Mouse (Mus musculus): ENCODE data around the gene Tcea2. TPM values are rescaled to one million over a fixed set of nuclear protein-coding genes. Genes with fewer than 3 reads are reported as not detected.

Gene Tcea2
- polyA plus RNA-seq, 1 experiment from 2014 or later, result 22.9 TPM

- ChIA-PET CTCF (interaction anchor here (4.6 to 13.3 kb wide), 2 partner anchors 16 to 22 kb away, joined by 18 to 135 read pairs; partner anchors contain the start of gene Tcea2), POLR2A (no interaction called here)
- ATAC-seq (no peak), DNase-seq (ENCODE audit: low read depth, low spot score) (no peak)
- in situ Hi-C loops (cut with MboI; ENCODE audit: low pct_unique_long_range_greater_than_20kb), result no loop called here
- no peak for TF ChIP-seq CTCF (IDR thresholded peaks at IDR 0.05)
- H3K27me3 ChIP-seq, result no peaks in the 10 kb centered on the region
These were observed 22.7 kb upstream of the Tcea2 start for GRCm38 (mm10) chr2:181657441-181657840.

GRCm38 (mm10) chr2:181658528-181658927 lies 21.6 kb upstream of the Tcea2 start:
- ChIA-PET POLR2A (no interaction called here), CTCF (interaction anchor here (1.8 to 13.3 kb wide), 6 partner anchors 12 to 48 kb away, joined by 4 to 135 read pairs (median 12); partner anchors contain the start of gene Tcea2)
- DNase-seq (ENCODE audit: low read depth, low spot score), result no peak
- TF ChIP-seq CTCF (IDR thresholded peaks at IDR 0.05), result no peak
- in situ Hi-C loops (cut with MboI; ENCODE audit: low pct_unique_long_range_greater_than_20kb), result no loop called here
- ATAC-seq, result no peak
- no peaks in the 10 kb centered on the region for H3K27me3 ChIP-seq

GRCm38 (mm10) chr2:181658930-181659555 lies 21.1 kb upstream of the Tcea2 start:
- POLR2A ChIA-PET, result no interaction called here
- ATAC-seq, result no peak
- no peak for TF ChIP-seq CTCF (IDR thresholded peaks at IDR 0.05)
- no peak for DNase-seq (ENCODE audit: low read depth, low spot score)
- in situ Hi-C loops (cut with MboI; ENCODE audit: low pct_unique_long_range_greater_than_20kb), result no loop called here
- CTCF ChIA-PET, result interaction anchor here (0.6 to 13.3 kb wide), 9 partner anchors 10 to 48 kb away, joined by 3 to 135 read pairs (median 9); partner anchors contain the start of gene Tcea2
- H3K27me3 ChIP-seq, result no peaks in the 10 kb centered on the region

GRCm38 (mm10) chr2:181659609-181660055 lies 20.5 kb upstream of the Tcea2 start:
- ChIA-PET CTCF (interaction anchor here (0.6 to 13.3 kb wide), 9 partner anchors 10 to 47 kb away, joined by 3 to 135 read pairs (median 9); partner anchors contain the start of gene Tcea2), POLR2A (no interaction called here)
- TF ChIP-seq CTCF (IDR thresholded peaks at IDR 0.05), result peak; percentile 74
- peak; percentile 67 for ATAC-seq
- H3K27me3 ChIP-seq, result no peaks in the 10 kb centered on the region
- in situ Hi-C loops (cut with MboI; ENCODE audit: low pct_unique_long_range_greater_than_20kb), result no loop called here
- no peak for DNase-seq (ENCODE audit: low read depth, low spot score)

GRCm38 (mm10) chr2:181662620-181663297 lies 17.4 kb upstream of the Tcea2 start:
- ChIA-PET CTCF (interaction anchor here (1.2 to 13.3 kb wide), 2 partner anchors 16 to 26 kb away, joined by 3 to 135 read pairs; partner anchors contain the start of gene Tcea2), POLR2A (no interaction called here)
- peaks cover 3% of the 10 kb centered on the region for H3K27me3 ChIP-seq
- ATAC-seq (no peak), DNase-seq (ENCODE audit: low read depth, low spot score) (no peak)
- TF ChIP-seq CTCF (IDR thresholded peaks at IDR 0.05), result no peak
- in situ Hi-C loops (cut with MboI; ENCODE audit: low pct_unique_long_range_greater_than_20kb), result no loop called here

- no peak for DNase-seq (ENCODE audit: low read depth, low spot score)
- CTCF ChIA-PET, result interaction anchor here (1.2 to 13.3 kb wide), 2 partner anchors 16 to 26 kb away, joined by 3 to 135 read pairs; partner anchors contain the start of gene Tcea2
- in situ Hi-C loops (cut with MboI; ENCODE audit: low pct_unique_long_range_greater_than_20kb), result no loop called here
- H3K27me3 ChIP-seq, result peaks cover 3% of the 10 kb centered on the region
- POLR2A ChIA-PET, result no interaction called here
- ATAC-seq, result no peak
- TF ChIP-seq CTCF (IDR thresholded peaks at IDR 0.05), result no peak
These were observed 16.8 kb upstream of the Tcea2 start for GRCm38 (mm10) chr2:181663298-181663630.

GRCm38 (mm10) chr2:181670285-181670912 lies 9.7 kb upstream of the Tcea2 start:
- DNase-seq (ENCODE audit: low read depth, low spot score), result no peak
- TF ChIP-seq CTCF (IDR thresholded peaks at IDR 0.05), result no peak

GRCm38 (mm10) chr2:181670913-181671311 lies 9.2 kb upstream of the Tcea2 start:
- no peak for ATAC-seq
- DNase-seq (ENCODE audit: low read depth, low spot score), result no peak
- no peak for TF ChIP-seq CTCF (IDR thresholded peaks at IDR 0.05)
- peaks cover 52% of the 10 kb centered on the region for H3K27me3 ChIP-seq
- in situ Hi-C loops (cut with MboI; ENCODE audit: low pct_unique_long_range_greater_than_20kb), result no loop called here
- ChIA-PET POLR2A (no interaction called here), CTCF (interaction anchor here (0.7 to 1.0 kb wide), 2 partner anchors 9 to 10 kb away, joined by 4 read pairs; partner anchors contain the start of gene Tcea2)

More at GRCm38 (mm10) chr2:181670285-181670912, 9.7 kb upstream of the Tcea2 start:
- ATAC-seq, result no peak
- in situ Hi-C loops (cut with MboI; ENCODE audit: low pct_unique_long_range_greater_than_20kb), result no loop called here
- ChIA-PET CTCF (interaction anchor here (0.7 to 1.4 kb wide), 3 partner anchors 9 to 23 kb away, joined by 3 to 4 read pairs (median 4); partner anchors contain the start of gene Tcea2), POLR2A (no interaction called here)
- peaks cover 52% of the 10 kb centered on the region for H3K27me3 ChIP-seq

GRCm38 (mm10) chr2:181671326-181671725 lies 8.8 kb upstream of the Tcea2 start, which contains the start of gene Sox18:
Sox18 (minus strand) TSS chr2:181671640.
- in situ Hi-C loops (cut with MboI; ENCODE audit: low pct_unique_long_range_greater_than_20kb), result no loop called here

GRCm38 (mm10) chr2:181671984-181672383 lies 8.1 kb upstream of the Tcea2 start:
- no peak for TF ChIP-seq CTCF (IDR thresholded peaks at IDR 0.05)
- H3K27me3 ChIP-seq, result peaks cover 49% of the 10 kb centered on the region
- DNase-seq (ENCODE audit: low read depth, low spot score) (no peak), ATAC-seq (no peak)
- ChIA-PET CTCF (interaction anchor here (2.9 kb wide), 1 partner anchor 13 kb away, joined by 18 read pairs; the partner anchor contains the start of gene Gm29797), POLR2A (no interaction called here)
- in situ Hi-C loops (cut with MboI; ENCODE audit: low pct_unique_long_range_greater_than_20kb), result no loop called here

More at GRCm38 (mm10) chr2:181671326-181671725, 8.8 kb upstream of the Tcea2 start, which contains the start of gene Sox18:
- ATAC-seq (no peak), DNase-seq (ENCODE audit: low read depth, low spot score) (no peak)
- ChIA-PET CTCF (no interaction called here), POLR2A (no interaction called here)
- H3K27me3 ChIP-seq, result peaks cover 52% of the 10 kb centered on the region
- no peak for TF ChIP-seq CTCF (IDR thresholded peaks at IDR 0.05)
